In genomic region chr17:25834595-25835222, GRCm38 (mm10) we compare ENCODE assay signal across 7 mouse cellular contexts. TPM values are rescaled to one million over a fixed set of nuclear protein-coding genes. Genes with fewer than 3 reads are reported as not detected.
DNase-seq lines count a peak whose midpoint lies in the region; ATAC-seq and TF ChIP-seq lines count a peak whose summit lies in the region.

No protein-coding gene starts in this region.

- 76% methylated on average over 12 of the region's 12 CpGs for WGBS in lung, embryonic 16.5 days
- 86% methylated on average over 12 of the region's 12 CpGs for WGBS in heart, embryonic 15.5 days
- 91% methylated on average over 12 of the region's 12 CpGs for WGBS in liver, embryonic 11.5 days
- WGBS in stomach, postnatal 0 days = 66% methylated on average over 12 of the region's 12 CpGs

- no peak for DNase-seq in lung, postnatal 25 days (ENCODE audit: low spot score)
- DNase-seq in liver, embryonic 11.5 days (ENCODE audit: low spot score) = no peak
- DNase-seq in stomach, postnatal 0 days (ENCODE audit: low spot score) = no peak
- DNase-seq in layer of hippocampus, adult 8-10 months (ENCODE audit: low spot score in 2 of 2) = no peak
- DNase-seq in urinary bladder, postnatal 4 days (ENCODE audit: low spot score in 2 of 2) = no peak

- H3K27ac ChIP-seq in lung, embryonic 16.5 days (ENCODE audit: low read length) = 0 out of 2 replicates have a peak overlapping the region, but pooled peaks have one; percentile 24
- H3K27ac ChIP-seq in heart, embryonic 15.5 days = peak overlapping the region; percentile 99
- H3K27ac ChIP-seq in liver, embryonic 11.5 days (ENCODE audit: low read depth, low read length) = no peak overlapping the region
- H3K27ac ChIP-seq in stomach, postnatal 0 days (replicated peaks) = 0 out of 2 replicates have a peak overlapping the region, but pooled peaks have one; percentile 24

- H3K4me3 ChIP-seq in lung, embryonic 16.5 days (ENCODE audit: low read length) = peak overlapping the region; percentile 85
- H3K4me3 ChIP-seq in heart, embryonic 15.5 days = peak overlapping the region; percentile 82
- peak overlapping the region; percentile 85 for H3K4me3 ChIP-seq in liver, embryonic 11.5 days (ENCODE audit: low read depth, low read length)
- peak overlapping the region; percentile 78 for H3K4me3 ChIP-seq in stomach, postnatal 0 days (ENCODE audit: low read depth, low read length)

- H3K27me3 ChIP-seq in lung, embryonic 16.5 days (ENCODE audit: control insufficient read depth, insufficient read depth, low read depth, low read length) = no peaks in the 10 kb centered on the region
- no peaks in the 10 kb centered on the region for H3K27me3 ChIP-seq in heart, embryonic 15.5 days
- H3K27me3 ChIP-seq in liver, embryonic 11.5 days (replicated peaks; ENCODE audit: control insufficient read depth, insufficient read depth, low read length) = no peaks in the 10 kb centered on the region
- no peaks in the 10 kb centered on the region for H3K27me3 ChIP-seq in stomach, postnatal 0 days (ENCODE audit: control insufficient read depth, insufficient read depth, low read length)

- no peak for TF ChIP-seq EP300 in stomach, postnatal 0 days (optimal IDR thresholded peaks at IDR 0.05)

- H3K9ac ChIP-seq in lung, embryonic 16.5 days (ENCODE audit: low read length) = peak overlapping the region; percentile 85
- peak overlapping the region; percentile 86 for H3K9ac ChIP-seq in heart, embryonic 15.5 days
- peak overlapping the region; percentile 88 for H3K9ac ChIP-seq in liver, embryonic 11.5 days (ENCODE audit: low read depth, low read length)
- H3K9ac ChIP-seq in stomach, postnatal 0 days (ENCODE audit: low read length) = peak overlapping the region; percentile 80

- peaks cover 56% of the 10 kb centered on the region for H3K4me1 ChIP-seq in lung, embryonic 16.5 days (replicated peaks; ENCODE audit: control insufficient read depth, insufficient read depth, low read length)
- peaks cover 73% of the 10 kb centered on the region for H3K4me1 ChIP-seq in heart, embryonic 15.5 days (replicated peaks)
- H3K4me1 ChIP-seq in liver, embryonic 11.5 days (replicated peaks; ENCODE audit: control insufficient read depth, insufficient read depth, low read length) = peaks cover 60% of the 10 kb centered on the region
- peaks cover 28% of the 10 kb centered on the region for H3K4me1 ChIP-seq in stomach, postnatal 0 days (replicated peaks; ENCODE audit: control insufficient read depth, insufficient read depth)

- H3K9me3 ChIP-seq in lung, embryonic 16.5 days (ENCODE audit: control insufficient read depth, low read length) = no peaks in the 10 kb centered on the region
- H3K9me3 ChIP-seq in heart, embryonic 15.5 days (replicated peaks) = no peaks in the 10 kb centered on the region
- H3K9me3 ChIP-seq in liver, embryonic 11.5 days (ENCODE audit: control insufficient read depth, low read length) = no peaks in the 10 kb centered on the region
- H3K9me3 ChIP-seq in stomach, postnatal 0 days (ENCODE audit: control insufficient read depth, low read length) = no peaks in the 10 kb centered on the region

- H3K36me3 ChIP-seq in lung, embryonic 16.5 days (ENCODE audit: control insufficient read depth, insufficient read depth, low read length) = peaks cover 24% of the 10 kb centered on the region
- H3K36me3 ChIP-seq in heart, embryonic 15.5 days = peaks cover 29% of the 10 kb centered on the region
- peaks cover 38% of the 10 kb centered on the region for H3K36me3 ChIP-seq in liver, embryonic 11.5 days (ENCODE audit: control insufficient read depth, insufficient read depth, low read length)
- H3K36me3 ChIP-seq in stomach, postnatal 0 days (ENCODE audit: control insufficient read depth, insufficient read depth, low read length) = peaks cover 18% of the 10 kb centered on the region

- H3K4me2 ChIP-seq in lung, embryonic 16.5 days (ENCODE audit: low read depth, low read length) = peak overlapping the region; percentile 80
- peak overlapping the region; percentile 91 for H3K4me2 ChIP-seq in heart, embryonic 15.5 days
- H3K4me2 ChIP-seq in liver, embryonic 11.5 days = peak overlapping the region; percentile 99
- H3K4me2 ChIP-seq in stomach, postnatal 0 days (replicated peaks; ENCODE audit: low read depth) = peak overlapping the region; percentile 88

- ATAC-seq in lung, embryonic 16.5 days (ENCODE audit: low read depth) = no peak
- no peak for ATAC-seq in heart, embryonic 15.5 days (replicated peaks; ENCODE audit: insufficient number of reproducible peaks, insufficient read depth, low FRiP score, low read depth)
- no peak for ATAC-seq in liver, embryonic 11.5 days (replicated peaks; ENCODE audit: low FRiP score)
- ATAC-seq in stomach, postnatal 0 days (ENCODE audit: low FRiP score, low TSS enrichment) = no peak

- TF ChIP-seq CTCF in stomach, postnatal 0 days (IDR thresholded peaks at IDR 0.05; ENCODE audit: low read depth) = no peak

RNA-seq across cellular contexts. Expression of gene Stub1, which starts 1.5 kb away (rescaled TPM):
- 314 and 316 TPM in 2 replicates for polyA plus RNA-seq in lung, embryonic 16.5 days (2015; fragmentation: Nextera tagmentation; extraction: Ambion mirVana)
- 251 and 301 TPM in 2 replicates for polyA plus RNA-seq in heart, embryonic 15.5 days (2015; fragmentation: Nextera tagmentation; extraction: Ambion mirVana)
- 249 and 252 TPM in 2 replicates for polyA plus RNA-seq in liver, embryonic 11.5 days (2014; fragmentation: Nextera tagmentation; extraction: Ambion mirVana)
- 215 and 224 TPM in 2 replicates for polyA plus RNA-seq in stomach, postnatal 0 days (2015; fragmentation: Nextera tagmentation; extraction: Ambion mirVana)
- total RNA-seq in layer of hippocampus, adult 8-10 months (2022) = 100 to 1,000 TPM; 151 to 155 (median 152) TPM

RNA-seq across cellular contexts. Expression of gene Rhbdl1, which starts 2.4 kb away (rescaled TPM):
- 0.68 and 1.5 TPM in 2 replicates for polyA plus RNA-seq in lung, embryonic 16.5 days (2015; fragmentation: Nextera tagmentation; extraction: Ambion mirVana)
- 1.4 and 1.7 TPM in 2 replicates for polyA plus RNA-seq in heart, embryonic 15.5 days (2015; fragmentation: Nextera tagmentation; extraction: Ambion mirVana)
- polyA plus RNA-seq in liver, embryonic 11.5 days (2014; fragmentation: Nextera tagmentation; extraction: Ambion mirVana) = 0.60 and 1.6 TPM in 2 replicates
- 3.1 and 4.3 TPM in 2 replicates for polyA plus RNA-seq in stomach, postnatal 0 days (2015; fragmentation: Nextera tagmentation; extraction: Ambion mirVana)
- total RNA-seq in layer of hippocampus, adult 8-10 months (2022) = 10 to 100 TPM; 31.6 to 44.8 (median 40.9) TPM

RNA-seq across cellular contexts. Expression of gene Jmjd8, which starts 6.0 kb away (rescaled TPM):
- 55.4 and 57.2 TPM in 2 replicates for polyA plus RNA-seq in lung, embryonic 16.5 days (2015; fragmentation: Nextera tagmentation; extraction: Ambion mirVana)
- polyA plus RNA-seq in heart, embryonic 15.5 days (2015; fragmentation: Nextera tagmentation; extraction: Ambion mirVana) = 30.9 and 36.6 TPM in 2 replicates
- 36.6 and 37.0 TPM in 2 replicates for polyA plus RNA-seq in liver, embryonic 11.5 days (2014; fragmentation: Nextera tagmentation; extraction: Ambion mirVana)
- 29.7 and 31.5 TPM in 2 replicates for polyA plus RNA-seq in stomach, postnatal 0 days (2015; fragmentation: Nextera tagmentation; extraction: Ambion mirVana)
- 10 to 100 TPM; 61.0 to 63.6 (median 61.8) TPM for total RNA-seq in layer of hippocampus, adult 8-10 months (2022)

RNA-seq across cellular contexts. Expression of gene Gm20683, which starts 6.9 kb away (rescaled TPM):
- 1.9 and 2.3 TPM in 2 replicates for polyA plus RNA-seq in lung, embryonic 16.5 days (2015; fragmentation: Nextera tagmentation; extraction: Ambion mirVana)
- 1.7 and 3.0 TPM in 2 replicates for polyA plus RNA-seq in heart, embryonic 15.5 days (2015; fragmentation: Nextera tagmentation; extraction: Ambion mirVana)
- polyA plus RNA-seq in liver, embryonic 11.5 days (2014; fragmentation: Nextera tagmentation; extraction: Ambion mirVana) = 0.78 and 1.1 TPM in 2 replicates
- polyA plus RNA-seq in stomach, postnatal 0 days (2015; fragmentation: Nextera tagmentation; extraction: Ambion mirVana) = 1.8 and 2.3 TPM in 2 replicates
- total RNA-seq in layer of hippocampus, adult 8-10 months (2022) = 10 to 100 TPM; 21.4 to 27.6 (median 25.7) TPM

RNA-seq across cellular contexts. Expression of gene Rhot2, which starts 9.9 kb away (rescaled TPM):
- 18.3 and 18.6 TPM in 2 replicates for polyA plus RNA-seq in lung, embryonic 16.5 days (2015; fragmentation: Nextera tagmentation; extraction: Ambion mirVana)
- polyA plus RNA-seq in heart, embryonic 15.5 days (2015; fragmentation: Nextera tagmentation; extraction: Ambion mirVana) = 24.2 and 26.1 TPM in 2 replicates
- 9.6 and 12.8 TPM in 2 replicates for polyA plus RNA-seq in liver, embryonic 11.5 days (2014; fragmentation: Nextera tagmentation; extraction: Ambion mirVana)
- polyA plus RNA-seq in stomach, postnatal 0 days (2015; fragmentation: Nextera tagmentation; extraction: Ambion mirVana) = 10.7 and 13.2 TPM in 2 replicates
- 100 to 1,000 TPM in 1 of 4 experiments, 10 to 100 TPM in 3; 81.2 to 107 (median 93.1) TPM for total RNA-seq in layer of hippocampus, adult 8-10 months (2022)
